Mouse (Mus musculus) CH12.LX (cell line): ENCODE measurements around the gene Htra2. TPM values are rescaled to one million over a fixed set of nuclear protein-coding genes. Genes with fewer than 3 reads are reported as not detected.

Experiments used
- DNase-seq: peaks from one replicate; pipeline ENCODE4 v3.0.0-alpha.2; 2013; ENCODE audit errors: extremely low read depth
- H3K27ac ChIP-seq: 2 replicates; pipeline ENCODE4 v1.5.1; 2012; ENCODE audit warnings: low read depth, mild to moderate bottlenecking, control low read depth, moderate library complexity; ENCODE audit not compliant: insufficient read depth
- H3K27me3 ChIP-seq: replicated peaks from 2 replicates; pipeline ENCODE3; 2012; ENCODE audit warnings: inconsistent platforms
- H3K36me3 ChIP-seq, 2 experiments: replicated peaks in 1 of 2; 2 replicates each; pipeline versions ENCODE3 to v1.6.1; 2012; ENCODE audit warnings: inconsistent platforms in 1 of 2, low read length in 1 of 2, mild to moderate bottlenecking in 1 of 2, mixed read lengths in 1 of 2, moderate library complexity in 1 of 2; ENCODE audit not compliant: control insufficient read depth in 1 of 2, insufficient read depth in 1 of 2
- H3K4me1 ChIP-seq, 2 experiments: 2 replicates each; pipeline ENCODE4 v1.6.1; 2012; ENCODE audit warnings: inconsistent platforms in 1 of 2, moderate library complexity in 1 of 2; ENCODE audit not compliant: insufficient read depth in 2 of 2, control insufficient read depth in 1 of 2
- H3K4me2 ChIP-seq: 2 replicates; pipeline ENCODE4 v1.6.1; 2012; ENCODE audit warnings: low read depth, mild to moderate bottlenecking, control low read depth; ENCODE audit not compliant: poor library complexity, insufficient read depth, severe bottlenecking
- H3K4me3 ChIP-seq, 3 experiments: fragments of 150-350 bp in 1 of 3; sonication (generic) in 1 of 3; replicated peaks in 1 of 3; 2 replicates each; pipeline versions ENCODE3 to v1.5.1; 2011 to 2012; ENCODE audit warnings: low read depth in 2 of 3, low read length in 2 of 3, mild to moderate bottlenecking in 2 of 3, moderate library complexity in 2 of 3, control low read depth in 1 of 3, improper control_type of control experiment in 1 of 3, inconsistent platforms in 1 of 3, mixed read lengths in 1 of 3; ENCODE audit not compliant: poor library complexity in 1 of 3
- H3K79me2 ChIP-seq: replicated peaks from 2 replicates; pipeline ENCODE4 v1.6.1; 2012; ENCODE audit warnings: mild to moderate bottlenecking, moderate library complexity; ENCODE audit not compliant: control insufficient read depth, poor library complexity, insufficient read depth, severe bottlenecking; ENCODE audit errors: extremely low read depth
- H3K9ac ChIP-seq: 2 replicates; pipeline ENCODE4 v1.6.1; 2012; ENCODE audit warnings: low read depth, mild to moderate bottlenecking, control low read depth, moderate library complexity; ENCODE audit not compliant: insufficient read depth
- H3K9me3 ChIP-seq: replicated peaks from 2 replicates; pipeline ENCODE3; 2012; ENCODE audit warnings: low read length, inconsistent platforms, mixed read lengths
- CHD2 ChIP-seq: IDR thresholded peaks from 2 replicates; pipeline ENCODE4 v1.6.1; 2011; ENCODE audit warnings: low read length, improper control_type of control experiment
- ELF1 ChIP-seq: IDR thresholded peaks from 2 replicates; pipeline ENCODE4 v1.6.1; 2014; ENCODE audit warnings: low read depth, mild to moderate bottlenecking, inconsistent platforms, low read length, improper control_type of control experiment
- EP300 ChIP-seq: IDR thresholded peaks from 2 replicates; pipeline ENCODE4 v1.6.1; 2011; ENCODE audit warnings: low read length, improper control_type of control experiment
- HCFC1 ChIP-seq: IDR thresholded peaks from 2 replicates; pipeline ENCODE4 v1.6.1; 2012; ENCODE audit warnings: low read depth, mild to moderate bottlenecking, inconsistent platforms, low read length, improper control_type of control experiment
- JUN ChIP-seq: IDR thresholded peaks from 2 replicates; pipeline ENCODE4 v1.6.1; 2011; ENCODE audit warnings: low read depth, mild to moderate bottlenecking, low read length, improper control_type of control experiment, moderate library complexity; ENCODE audit not compliant: insufficient read depth
- KAT2A ChIP-seq: IDR thresholded peaks from 2 replicates; pipeline ENCODE4 v1.6.1; 2012; ENCODE audit warnings: low read length, improper control_type of control experiment, inconsistent platforms; ENCODE audit not compliant: insufficient replicate concordance
- MAFK ChIP-seq: IDR thresholded peaks from 2 replicates; pipeline ENCODE4 v1.6.1; 2011; ENCODE audit warnings: low read length, improper control_type of control experiment; ENCODE audit not compliant: insufficient replicate concordance
- MAX ChIP-seq: IDR thresholded peaks from 2 replicates; pipeline ENCODE4 v1.6.1; 2011; ENCODE audit warnings: low read length, improper control_type of control experiment
- MAZ ChIP-seq: IDR thresholded peaks from 2 replicates; pipeline ENCODE4 v1.6.1; 2012; ENCODE audit warnings: low read depth, mild to moderate bottlenecking, inconsistent platforms, low read length, improper control_type of control experiment, moderate library complexity
- MEF2A ChIP-seq: IDR thresholded peaks from 2 replicates; pipeline ENCODE4 v1.6.1; 2014; ENCODE audit warnings: low read depth, mild to moderate bottlenecking, inconsistent platforms, low read length, improper control_type of control experiment, borderline replicate concordance
- MXI1 ChIP-seq: IDR thresholded peaks from 2 replicates; pipeline ENCODE4 v1.6.1; 2011; ENCODE audit warnings: mild to moderate bottlenecking, low read depth, low read length, improper control_type of control experiment
- MYC ChIP-seq: IDR thresholded peaks from 2 replicates; pipeline ENCODE4 v1.6.1; 2011; ENCODE audit warnings: low read depth, mild to moderate bottlenecking, improper control_type of control experiment, low read length
- PAX5 ChIP-seq: IDR thresholded peaks from 2 replicates; pipeline ENCODE4 v1.6.1; 2012; ENCODE audit warnings: low read length, inconsistent platforms, mixed read lengths
- RAD21 ChIP-seq: IDR thresholded peaks from 2 replicates; pipeline ENCODE4 v1.6.1; 2011; ENCODE audit warnings: low read depth, mild to moderate bottlenecking, low read length, improper control_type of control experiment, moderate library complexity
- RCOR1 ChIP-seq: conservative IDR thresholded peaks from 2 replicates; pipeline ENCODE4 v1.6.1; 2012; ENCODE audit warnings: low read depth, mild to moderate bottlenecking, inconsistent platforms, low read length, improper control_type of control experiment
- SIN3A ChIP-seq: IDR thresholded peaks from 2 replicates; pipeline ENCODE4 v1.6.1; 2012; ENCODE audit warnings: low read length, improper control_type of control experiment, inconsistent platforms
- TBP ChIP-seq: conservative IDR thresholded peaks from 2 replicates; pipeline ENCODE4 v1.6.1; 2011; ENCODE audit warnings: low read depth, low read length, improper control_type of control experiment
- TCF12 ChIP-seq: IDR thresholded peaks from 2 replicates; pipeline ENCODE4 v1.6.1; 2014; ENCODE audit warnings: low read depth, mild to moderate bottlenecking, inconsistent platforms, low read length, improper control_type of control experiment
- UBTF ChIP-seq: IDR thresholded peaks from 2 replicates; pipeline ENCODE4 v1.6.1; 2012; ENCODE audit warnings: low read depth, mild to moderate bottlenecking, inconsistent platforms, low read length, improper control_type of control experiment, moderate library complexity
- USF1 ChIP-seq: IDR thresholded peaks from 2 replicates; pipeline ENCODE4 v1.6.1; 2014; ENCODE audit warnings: low read depth, mild to moderate bottlenecking, inconsistent platforms, low read length, improper control_type of control experiment
- USF2 ChIP-seq: conservative IDR thresholded peaks from 2 replicates; pipeline ENCODE4 v1.6.1; 2011; ENCODE audit warnings: low read depth, low read length, improper control_type of control experiment
- ZC3H11A ChIP-seq: IDR thresholded peaks from 2 replicates; pipeline ENCODE4 v1.6.1; 2012; ENCODE audit warnings: low read depth, mild to moderate bottlenecking, inconsistent platforms, low read length, improper control_type of control experiment
- ZMIZ1 ChIP-seq: IDR thresholded peaks from 2 replicates; pipeline ENCODE4 v1.6.1; 2012; ENCODE audit warnings: low read depth, mild to moderate bottlenecking, inconsistent platforms, low read length, improper control_type of control experiment
- ZNF384 ChIP-seq: IDR thresholded peaks from 2 replicates; pipeline ENCODE4 v1.6.1; 2012; ENCODE audit warnings: low read depth, low read length, improper control_type of control experiment, inconsistent platforms
- dilution Hi-C: fragments of 300-500 bp; cut with MboI; formaldehyde crosslinking; loops from 2 replicates; pipeline ENCODE4 v1.14.3; 2020; ENCODE audit warnings: low sequenced_read_pairs; ENCODE audit not compliant: extremely low pct_unique_long_range_greater_than_20kb, extremely low pct_ligation_motif_present
- in situ Hi-C: fragments of 300-500 bp; cut with MboI; formaldehyde crosslinking; loops from 3 replicates; pipeline ENCODE4 v1.14.3; 2019; ENCODE audit warnings: low sequenced_read_pairs, low pct_ligation_motif_present, low pct_unique_long_range_greater_than_20kb, mixed read lengths
- polyA plus RNA-seq: library from polyadenylated mRNA; unstranded; fragments of >175 nt; gene quantifications from 2 replicates; pipeline ENCODE4 v1.2.1, GENCODE M21; 2012; ENCODE audit warnings: low read depth; ENCODE audit not compliant: insufficient read length
- total RNA-seq, 2 experiments: library from RNA; depleted of rRNA; stranded (reverse); fragments of 300-350 nt in 1 of 2; fragments of >200 nt in 1 of 2; gene quantifications; 2 replicates each; pipeline ENCODE4 v1.2.3; 2012 to 2014

Gene Htra2
- total and polyA plus RNA-seq, 3 experiments: 113 to 185 (median 137) TPM

DNA sequence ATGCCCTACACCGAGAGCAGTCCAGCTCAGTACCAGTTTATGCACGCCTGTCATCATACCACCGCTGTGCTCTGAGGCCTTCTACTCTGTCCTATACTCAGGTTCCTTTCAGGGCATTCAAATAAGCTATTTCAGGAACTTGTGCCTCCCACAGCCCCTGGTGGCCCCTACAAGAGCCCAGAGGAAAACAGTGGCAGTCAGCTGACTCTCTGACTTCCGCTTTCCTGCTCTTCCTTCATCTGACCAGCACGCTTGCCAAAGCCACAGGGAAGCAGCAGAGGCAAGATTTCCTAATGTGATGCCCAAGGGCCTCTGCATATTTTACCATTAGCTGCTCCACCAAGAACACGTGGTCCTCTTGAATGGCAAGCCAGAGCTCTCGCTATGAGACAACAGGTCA is 50.2 kb downstream of the Htra2 start (continued):
- TF ChIP-seq MXI1 (no peak; the same call in 1 of the 2 replicates), USF2 (peak; percentile 69), RCOR1 (no peak), UBTF (no peak), TCF12 (no peak), MEF2A (peak; percentile 97), USF1 (peak; percentile 86)

DNA sequence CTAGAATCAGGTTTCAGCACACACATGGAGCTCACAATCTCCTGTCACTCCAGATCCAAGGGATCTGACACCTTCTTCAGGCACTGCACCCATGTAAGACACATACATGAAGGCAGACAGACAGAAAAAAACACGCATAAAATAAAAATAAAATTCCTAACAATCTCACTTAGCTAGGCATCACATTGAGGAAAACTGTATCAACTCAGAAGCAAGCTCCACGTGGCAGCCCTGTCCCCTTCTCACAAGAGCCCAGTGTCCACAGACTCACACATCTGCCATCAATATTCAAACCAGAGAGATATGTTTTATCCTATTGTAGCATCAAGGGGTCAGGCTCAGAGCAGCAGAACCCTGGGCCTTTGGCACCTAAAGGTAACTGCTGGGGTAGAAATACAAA is 50.8 kb downstream of the Htra2 start:
- in situ Hi-C loops (no loop called here), dilution Hi-C loops (no loop called here)
- H3K79me2 ChIP-seq: no peaks in the 10 kb centered on the region; the same call in 1 of the 2 replicates
- H3K4me3 ChIP-seq: peak overlapping the region; percentile 48 to 60 (median 54)
- H3K4me2 ChIP-seq: peak overlapping the region; percentile 96
- no peak for DNase-seq
- peaks cover 0 to 2% of the 10 kb centered on the region in 2 experiments for H3K36me3 ChIP-seq
- peaks cover 17 to 40% of the 10 kb centered on the region in 2 experiments for H3K4me1 ChIP-seq
- no peaks in the 10 kb centered on the region for H3K9me3 ChIP-seq
- peak overlapping the region; percentile 92 for H3K9ac ChIP-seq
- peak overlapping the region; percentile 76 for H3K27ac ChIP-seq
- no peaks in the 10 kb centered on the region for H3K27me3 ChIP-seq
- no peak for TF ChIP-seq HCFC1
- TF ChIP-seq CHD2: no peak
- TF ChIP-seq MAX: peak; percentile 52
- TF ChIP-seq ZMIZ1: no peak
- no peak for TF ChIP-seq ZC3H11A
- TF ChIP-seq USF1: no peak
- TF ChIP-seq SIN3A: no peak; the same call in 1 of the 2 replicates
- TF ChIP-seq MXI1: peak; percentile 15; the same call in 1 of the 2 replicates
- no peak for TF ChIP-seq RAD21
- TF ChIP-seq TBP: no peak
- TF ChIP-seq MAFK: no peak
- no peak for TF ChIP-seq MEF2A
- no peak for TF ChIP-seq KAT2A
- TF ChIP-seq MYC: peak; percentile 58; the same call in 1 of the 2 replicates
- no peak for TF ChIP-seq JUN
- TF ChIP-seq MAZ: no peak
- no peak for TF ChIP-seq EP300
- TF ChIP-seq ELF1: no peak
- TF ChIP-seq USF2: no peak
- TF ChIP-seq PAX5: no peak
- TF ChIP-seq RCOR1: no peak
- TF ChIP-seq ZNF384: no peak
